Mouse (Mus musculus): ENCODE measurements at regions not wholly inside any gene's neighbourhood (a gene's known extent, or its start where the extent isn't known, plus 50 kb on each side); places are given as distances from the start of the nearest gene placed in this dataset.

DNA sequence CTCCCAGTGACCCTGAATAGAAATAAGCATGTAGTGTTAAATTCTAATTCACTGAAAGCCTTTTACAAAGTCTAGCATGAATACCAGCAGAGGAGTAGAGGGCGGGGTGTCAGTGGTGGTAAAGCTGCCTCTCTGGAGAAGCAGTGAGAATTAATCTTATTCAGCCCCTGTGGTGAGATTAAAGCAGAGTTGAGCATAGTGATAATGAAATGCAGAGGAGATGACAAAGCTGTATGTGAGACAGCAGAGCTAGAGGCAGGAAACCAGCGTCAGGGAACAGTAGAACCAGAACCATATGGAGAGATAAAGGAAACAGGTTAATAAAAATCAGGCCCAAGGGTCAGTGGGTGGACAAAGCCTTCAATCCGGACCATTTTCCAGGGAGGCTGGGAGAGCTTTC lies 1827.2 kb downstream of the Poteg start:
- DNase-seq, result no peak

DNA sequence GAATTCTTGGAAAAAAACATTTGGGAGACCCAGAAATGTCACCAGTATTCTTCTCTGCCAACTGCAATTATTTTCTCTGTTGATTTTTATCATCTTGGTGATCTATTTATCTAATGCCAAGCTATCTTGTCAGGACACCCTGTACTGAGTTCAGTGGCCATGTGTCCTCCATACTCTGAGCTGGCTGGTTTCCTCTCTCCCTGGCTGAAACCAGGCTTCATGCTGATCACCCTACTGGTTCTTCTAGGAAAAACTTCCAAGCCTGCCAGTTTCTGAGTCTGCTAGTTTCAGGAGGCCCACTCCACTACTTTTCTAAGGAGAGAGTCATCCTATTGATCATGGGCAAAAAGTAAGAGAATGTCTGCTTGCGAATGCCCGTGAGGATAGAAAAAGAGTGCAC lies 1831.2 kb downstream of the Poteg start:
- peak; percentile 49 to 60 for DNase-seq

DNA sequence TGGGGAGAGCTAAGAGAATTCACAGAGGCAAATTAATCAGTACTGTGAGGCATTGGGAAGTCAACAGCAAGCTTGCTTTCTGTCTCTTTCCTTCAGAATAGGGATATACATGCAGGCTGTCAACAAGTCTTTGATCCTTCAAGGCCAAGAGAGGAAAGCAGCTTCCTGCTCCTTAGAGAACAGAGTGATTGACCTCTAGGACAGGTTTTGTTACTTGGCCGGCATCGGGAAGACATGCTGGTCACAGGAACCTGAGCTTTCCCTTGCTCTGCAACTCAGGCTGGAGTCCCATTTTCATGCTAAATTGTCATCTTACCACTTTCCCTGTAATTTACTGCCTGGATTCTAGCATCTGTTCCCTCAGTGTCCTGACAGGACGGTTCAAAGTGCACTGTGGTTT lies 1831.8 kb downstream of the Poteg start:
- no peak for DNase-seq

DNA sequence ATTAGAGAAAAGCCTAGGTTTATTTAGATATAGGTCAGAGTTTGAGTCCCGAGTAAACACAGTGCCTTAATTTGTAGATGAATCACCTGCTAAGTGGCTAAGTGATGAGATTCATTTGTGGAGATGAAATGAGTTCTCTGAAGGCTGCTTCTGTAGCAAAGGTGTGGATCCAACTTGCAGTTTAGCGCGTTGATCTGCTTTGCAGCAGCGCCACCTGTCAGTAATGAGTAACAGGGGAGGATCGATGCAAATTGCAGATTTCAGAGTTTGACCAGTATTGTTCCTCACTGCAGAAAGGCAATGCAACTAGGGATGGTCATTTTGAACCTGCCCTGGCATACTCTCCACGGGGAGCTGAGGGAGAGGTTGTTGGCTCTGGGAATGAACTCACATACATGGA lies 1842.9 kb downstream of the Poteg start:
- peak; percentile 23 to 29 for DNase-seq
